Mouse (Mus musculus): ENCODE data around the gene Sod3. TPM values are rescaled to one million over a fixed set of nuclear protein-coding genes. Genes with fewer than 3 reads are reported as not detected.

The Sod3 gene
- 0.18 TPM in 1 of 2 replicates, not detected in the other for polyA plus RNA-seq (2016; fragmentation: Nextera tagmentation; extraction: Ambion mirVana)

DNA sequence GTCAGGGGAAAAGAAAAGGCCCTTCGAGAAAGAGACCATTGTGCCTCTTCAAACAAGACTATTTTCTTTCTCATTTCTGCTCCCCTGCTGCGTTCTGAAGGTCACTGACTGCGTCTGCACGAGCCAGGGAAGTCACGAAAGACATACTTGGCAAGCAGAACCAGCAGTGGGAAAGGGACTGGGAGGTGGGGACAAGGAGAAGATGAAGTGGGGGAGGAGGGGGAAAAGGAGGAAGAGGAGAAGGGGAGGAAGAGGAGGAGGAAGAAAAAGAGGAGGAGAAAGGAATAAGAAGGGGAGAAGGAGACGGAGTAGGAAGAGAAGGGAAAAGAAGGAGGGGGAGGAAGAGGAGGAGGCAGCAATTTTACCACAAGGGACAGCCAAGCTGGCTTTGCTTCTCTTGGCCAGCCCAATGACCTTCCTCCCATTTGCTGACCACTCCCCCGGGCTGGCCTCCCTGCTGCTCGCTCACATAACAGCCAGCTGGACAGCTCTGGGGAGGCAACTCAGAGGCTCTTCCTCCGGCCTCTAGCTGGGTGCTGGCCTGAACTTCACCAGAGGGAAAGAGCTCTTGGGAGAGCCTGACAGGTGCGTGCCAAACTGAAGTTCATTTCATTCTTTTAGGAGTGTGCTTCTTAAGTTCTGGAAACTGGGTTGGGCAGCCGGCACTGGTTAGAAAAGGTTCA, at the start of gene Sod3:
Gene Sod3, plus strand, starts transcription at position 324 of the 683 bp plus-strand sequence.
- peaks cover 59% of the 10 kb centered on the region for H3K27me3 ChIP-seq
- H3K4me3 ChIP-seq (replicated peaks), result no peak within 1 kb of the TSS
- H3K36me3 ChIP-seq, result no peaks in the 10 kb centered on the region
- no peaks in the 10 kb centered on the region for H3K9me3 ChIP-seq
- no peak within 1 kb of the TSS for H3K4me2 ChIP-seq
- H3K9ac ChIP-seq (replicated peaks), result no peak within 1 kb of the TSS
- H3K4me1 ChIP-seq (replicated peaks), result peaks cover 7% of the 10 kb centered on the region; the same call in 1 of the 2 replicates
- no peak within 1 kb of the TSS for H3K27ac ChIP-seq
- ATAC-seq (ENCODE audit: insufficient number of reproducible peaks, insufficient read depth, low FRiP score, low TSS enrichment, low read depth), result no peak
- 28% methylated on average over 11 of the region's 11 CpGs for WGBS

DNA sequence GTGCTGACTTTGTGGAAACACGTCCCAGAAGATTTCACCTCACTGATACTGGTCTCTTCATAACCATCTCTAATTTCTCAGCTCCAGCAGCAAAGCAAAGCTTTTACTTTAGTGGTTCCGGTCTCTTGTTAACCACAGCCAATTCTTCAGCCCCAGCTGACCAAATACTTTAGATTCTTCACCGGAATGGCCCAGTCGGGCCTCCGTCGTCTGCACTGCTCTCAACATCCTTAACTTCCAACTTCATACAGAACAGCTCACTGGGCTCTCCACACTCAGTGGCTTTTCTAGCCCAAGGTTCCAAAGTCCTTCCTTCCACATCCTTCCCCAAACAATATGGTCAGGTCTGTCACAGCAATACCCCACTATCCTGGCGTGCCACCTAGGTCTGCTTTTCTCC, 46.7 kb upstream of the Sod3 start:
- Histone ChIP-seq H3K4me3 (replicated peaks) (no peak overlapping the region), H3K9me3 (no peaks in the 10 kb centered on the region), H3K4me2 (no peak overlapping the region), H3K9ac (replicated peaks) (no peak overlapping the region), H3K27me3 (no peaks in the 10 kb centered on the region), H3K4me1 (replicated peaks) (no peaks in the 10 kb centered on the region), H3K27ac (no peak overlapping the region), H3K36me3 (no peaks in the 10 kb centered on the region)
- 87% methylated on average over 7 of the region's 7 CpGs for WGBS
- no peak for ATAC-seq (ENCODE audit: insufficient number of reproducible peaks, insufficient read depth, low FRiP score, low TSS enrichment, low read depth)

GRCm38 (mm10) chr5:52319499-52319898, 44.1 kb upstream of the Sod3 start:
- H3K27ac ChIP-seq, result no peak overlapping the region
- no peak for ATAC-seq (ENCODE audit: insufficient number of reproducible peaks, insufficient read depth, low FRiP score, low TSS enrichment, low read depth)
- 66% methylated on average over 8 of the region's 8 CpGs for WGBS
- no peaks in the 10 kb centered on the region for H3K27me3 ChIP-seq
- no peaks in the 10 kb centered on the region for H3K36me3 ChIP-seq
- no peak overlapping the region for H3K4me3 ChIP-seq (replicated peaks)
- no peak overlapping the region for H3K4me2 ChIP-seq
- no peak overlapping the region for H3K9ac ChIP-seq (replicated peaks)
- no peaks in the 10 kb centered on the region for H3K4me1 ChIP-seq (replicated peaks)
- no peaks in the 10 kb centered on the region for H3K9me3 ChIP-seq

- no peaks in the 10 kb centered on the region for H3K27me3 ChIP-seq
- H3K27ac ChIP-seq, result no peak overlapping the region
- no peak overlapping the region for H3K9ac ChIP-seq (replicated peaks)
- no peak overlapping the region for H3K4me2 ChIP-seq
- 25% methylated on average over 8 of the region's 8 CpGs for WGBS
- ATAC-seq (ENCODE audit: insufficient number of reproducible peaks, insufficient read depth, low FRiP score, low TSS enrichment, low read depth), result no peak
- H3K4me1 ChIP-seq (replicated peaks), result no peaks in the 10 kb centered on the region; the same call in 1 of the 2 replicates
- H3K4me3 ChIP-seq (replicated peaks), result no peak overlapping the region
- H3K9me3 ChIP-seq, result no peaks in the 10 kb centered on the region
- no peaks in the 10 kb centered on the region for H3K36me3 ChIP-seq
Observed at GRCm38 (mm10) chr5:52332120-52332519, 31.5 kb upstream of the Sod3 start.

- Histone ChIP-seq H3K4me1 (replicated peaks) (no peaks in the 10 kb centered on the region; the same call in 1 of the 2 replicates), H3K9me3 (no peaks in the 10 kb centered on the region), H3K27ac (no peak overlapping the region), H3K36me3 (no peaks in the 10 kb centered on the region), H3K27me3 (no peaks in the 10 kb centered on the region), H3K4me3 (replicated peaks) (no peak overlapping the region), H3K4me2 (no peak overlapping the region), H3K9ac (replicated peaks) (no peak overlapping the region)
- no peak for ATAC-seq (ENCODE audit: insufficient number of reproducible peaks, insufficient read depth, low FRiP score, low TSS enrichment, low read depth)
- 71% methylated on average over 3 of the region's 3 CpGs for WGBS
Observed at GRCm38 (mm10) chr5:52335590-52335989, 28.0 kb upstream of the Sod3 start.

DNA sequence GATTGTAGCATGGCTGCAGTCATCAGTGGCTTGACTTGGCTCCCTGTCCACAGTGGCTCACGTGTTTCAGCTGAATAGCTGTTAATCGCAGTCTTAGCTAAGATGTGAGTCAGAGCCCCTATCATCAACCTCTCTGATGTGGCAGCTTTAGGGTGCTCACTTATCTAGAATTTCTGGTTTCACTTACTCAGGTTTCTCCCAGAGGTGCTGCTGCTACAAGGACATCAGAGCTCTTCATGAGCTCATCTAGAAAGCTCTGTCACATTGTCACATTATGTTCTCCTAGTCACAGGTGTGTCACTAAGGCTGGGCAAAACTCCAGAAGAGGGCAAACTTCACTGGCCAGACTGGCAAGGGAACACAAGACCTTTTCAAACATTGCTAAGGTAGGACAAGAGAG, 24.5 kb upstream of the Sod3 start:
- no peaks in the 10 kb centered on the region for H3K27me3 ChIP-seq

GRCm38 (mm10) chr5:52346890-52347289, 16.7 kb upstream of the Sod3 start:
- no peaks in the 10 kb centered on the region for H3K4me1 ChIP-seq (replicated peaks)
- no peak overlapping the region for H3K4me3 ChIP-seq (replicated peaks)
- peaks cover 4% of the 10 kb centered on the region for H3K27me3 ChIP-seq
- H3K9ac ChIP-seq (replicated peaks), result no peak overlapping the region
- no peaks in the 10 kb centered on the region for H3K36me3 ChIP-seq
- no peak overlapping the region for H3K27ac ChIP-seq
- WGBS, result 87% methylated on average over 2 of the region's 2 CpGs
- no peaks in the 10 kb centered on the region for H3K9me3 ChIP-seq
- no peak for ATAC-seq (ENCODE audit: insufficient number of reproducible peaks, insufficient read depth, low FRiP score, low TSS enrichment, low read depth)
- no peak overlapping the region for H3K4me2 ChIP-seq

More for the DNA sequence above, 24.5 kb upstream of the Sod3 start:
- Histone ChIP-seq H3K4me3 (replicated peaks) (no peak overlapping the region), H3K4me2 (no peak overlapping the region), H3K36me3 (no peaks in the 10 kb centered on the region), H3K4me1 (replicated peaks) (no peaks in the 10 kb centered on the region), H3K9me3 (no peaks in the 10 kb centered on the region), H3K27ac (no peak overlapping the region), H3K9ac (replicated peaks) (no peak overlapping the region)
- ATAC-seq (ENCODE audit: insufficient number of reproducible peaks, insufficient read depth, low FRiP score, low TSS enrichment, low read depth), result no peak
- 84% methylated on average over 2 of the region's 2 CpGs for WGBS

GRCm38 (mm10) chr5:52350451-52350850, 13.1 kb upstream of the Sod3 start:
- Histone ChIP-seq H3K4me1 (replicated peaks) (no peaks in the 10 kb centered on the region), H3K27me3 (peaks cover 32% of the 10 kb centered on the region), H3K4me2 (no peak overlapping the region), H3K9me3 (no peaks in the 10 kb centered on the region), H3K4me3 (replicated peaks) (no peak overlapping the region), H3K9ac (replicated peaks) (no peak overlapping the region), H3K36me3 (no peaks in the 10 kb centered on the region), H3K27ac (no peak overlapping the region)
- WGBS, result 88% methylated on average over 2 of the region's 2 CpGs
- ATAC-seq (ENCODE audit: insufficient number of reproducible peaks, insufficient read depth, low FRiP score, low TSS enrichment, low read depth), result no peak

DNA sequence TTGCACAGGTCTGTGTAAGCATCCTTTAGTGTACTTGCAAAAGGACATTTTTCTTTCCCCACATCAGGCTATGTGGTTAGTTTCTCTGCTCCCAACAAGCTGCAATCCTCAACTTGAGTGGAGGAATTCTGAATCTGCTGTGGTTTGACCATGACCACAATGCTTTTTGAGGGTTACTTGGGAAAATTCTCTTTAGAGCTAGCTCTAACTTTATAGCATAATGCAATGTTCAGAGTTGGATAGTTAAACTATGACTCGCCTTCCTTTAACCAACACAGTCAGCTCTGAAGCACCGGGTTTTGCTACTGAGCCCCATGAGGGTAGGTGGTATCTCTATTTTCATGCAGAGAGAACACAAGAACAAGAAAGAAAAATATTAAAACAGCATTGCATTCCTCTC, 12.0 kb upstream of the Sod3 start:
- no peak overlapping the region for H3K9ac ChIP-seq (replicated peaks)
- no peaks in the 10 kb centered on the region for H3K36me3 ChIP-seq
- no peak overlapping the region for H3K27ac ChIP-seq
- no peaks in the 10 kb centered on the region for H3K9me3 ChIP-seq
- no peak overlapping the region for H3K4me2 ChIP-seq
- H3K4me1 ChIP-seq (replicated peaks), result peaks cover under 1% of the 10 kb centered on the region; the same call in 1 of the 2 replicates
- 92% methylated on average over 2 of the region's 2 CpGs for WGBS
- no peak for ATAC-seq (ENCODE audit: insufficient number of reproducible peaks, insufficient read depth, low FRiP score, low TSS enrichment, low read depth)
- H3K4me3 ChIP-seq (replicated peaks), result no peak overlapping the region
- H3K27me3 ChIP-seq, result peaks cover 36% of the 10 kb centered on the region

GRCm38 (mm10) chr5:52352730-52353129, 10.9 kb upstream of the Sod3 start:
- H3K9me3 ChIP-seq, result no peaks in the 10 kb centered on the region
- no peaks in the 10 kb centered on the region for H3K36me3 ChIP-seq
- peaks cover 37% of the 10 kb centered on the region for H3K27me3 ChIP-seq
- no peak overlapping the region for H3K9ac ChIP-seq (replicated peaks)
- no peak for ATAC-seq (ENCODE audit: insufficient number of reproducible peaks, insufficient read depth, low FRiP score, low TSS enrichment, low read depth)
- H3K27ac ChIP-seq, result no peak overlapping the region
- WGBS, result 77% methylated on average over 5 of the region's 5 CpGs
- H3K4me3 ChIP-seq (replicated peaks), result no peak overlapping the region
- H3K4me1 ChIP-seq (replicated peaks), result peaks cover 12% of the 10 kb centered on the region
- no peak overlapping the region for H3K4me2 ChIP-seq

GRCm38 (mm10) chr5:52354441-52354840, 9.2 kb upstream of the Sod3 start:
- Histone ChIP-seq H3K27me3 (peaks cover 48% of the 10 kb centered on the region), H3K4me2 (no peak overlapping the region), H3K9me3 (no peaks in the 10 kb centered on the region), H3K27ac (no peak overlapping the region), H3K36me3 (no peaks in the 10 kb centered on the region), H3K4me3 (replicated peaks) (no peak overlapping the region), H3K4me1 (replicated peaks) (peaks cover 12% of the 10 kb centered on the region), H3K9ac (replicated peaks) (no peak overlapping the region)
- no peak for ATAC-seq (ENCODE audit: insufficient number of reproducible peaks, insufficient read depth, low FRiP score, low TSS enrichment, low read depth)
- WGBS, result 56% methylated on average over 4 of the region's 4 CpGs

DNA sequence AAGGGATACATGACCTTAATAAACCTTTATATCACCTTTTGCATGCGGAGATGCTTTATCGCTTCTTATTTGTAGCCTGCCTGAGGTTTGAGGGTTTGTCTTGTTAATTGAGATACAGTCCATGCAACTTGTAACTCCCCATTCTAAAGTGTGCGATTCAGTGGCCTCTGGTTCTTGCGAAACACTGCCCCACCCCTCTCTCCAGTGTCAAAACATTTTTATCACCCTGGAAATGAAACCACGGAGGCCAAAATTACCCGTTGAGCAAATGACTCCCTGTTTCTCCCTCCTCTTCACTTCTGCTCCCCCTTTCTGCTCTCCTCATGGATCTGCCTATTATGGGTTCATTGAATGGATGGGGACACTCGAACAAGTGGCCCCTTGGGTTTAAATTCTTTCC, 8.0 kb upstream of the Sod3 start:
- no peaks in the 10 kb centered on the region for H3K9me3 ChIP-seq
- no peak overlapping the region for H3K4me2 ChIP-seq
- no peak overlapping the region for H3K9ac ChIP-seq (replicated peaks)
- peaks cover 56% of the 10 kb centered on the region for H3K27me3 ChIP-seq
- no peak for ATAC-seq (ENCODE audit: insufficient number of reproducible peaks, insufficient read depth, low FRiP score, low TSS enrichment, low read depth)
- H3K27ac ChIP-seq, result no peak overlapping the region
- 75% methylated on average over 7 of the region's 7 CpGs for WGBS
- H3K4me1 ChIP-seq (replicated peaks), result peaks cover 12% of the 10 kb centered on the region
- no peak overlapping the region for H3K4me3 ChIP-seq (replicated peaks)
- no peaks in the 10 kb centered on the region for H3K36me3 ChIP-seq
